Mouse (Mus musculus): ENCODE results near the gene Utp15.

GRCm38 (mm10) chr13:98235451-98235850 is 27.4 kb downstream of the Utp15 start:
- TF ChIP-seq CTCF (conservative IDR thresholded peaks at IDR 0.05; ENCODE audit: insufficient read depth, insufficient read length, low read depth, low read length) = no peak
- no peak for TF ChIP-seq POLR2A (IDR thresholded peaks at IDR 0.05; ENCODE audit: low read depth, low read length)
